Mouse (Mus musculus): ENCODE measurements around the gene Prps1.

- TF ChIP-seq CTCF (IDR thresholded peaks at IDR 0.05; ENCODE audit: insufficient read depth, low read length) (no peak), POLR2A (IDR thresholded peaks at IDR 0.05; ENCODE audit: borderline replicate concordance, extremely low read depth, low read depth, low read length) (no peak)
Observed at GRCm38 (mm10) chrX:140430506-140430905, 25.9 kb upstream of the Prps1 start.
